Mouse (Mus musculus) embryonic fibroblast, embryonic 13.5 days (primary cell): ENCODE data around the gene Rnf224. TPM values are rescaled to one million over a fixed set of nuclear protein-coding genes. Genes with fewer than 3 reads are reported as not detected.
"Not testable (repeated sequence)": the region's sequence is repeated elsewhere in the genome, so short reads cannot be mapped to it uniquely, and the experiment has no call there.

Experiments used
- H3K27ac ChIP-seq: 2 replicates; pipeline ENCODE4 v1.5.1; 2012; ENCODE audit warnings: low read length, control low read depth, inconsistent platforms; ENCODE audit not compliant: insufficient read depth
- H3K4me1 ChIP-seq: 2 replicates; pipeline ENCODE4 v1.6.1; 2011; ENCODE audit warnings: low read length; ENCODE audit not compliant: control insufficient read depth, insufficient read depth
- H3K4me3 ChIP-seq: 2 replicates; pipeline ENCODE4 v1.5.1; 2011; ENCODE audit warnings: mild to moderate bottlenecking, control low read depth, low read length; ENCODE audit not compliant: insufficient read depth
- CTCF ChIP-seq: IDR thresholded peaks from 2 replicates; pipeline ENCODE4 v1.5.1; 2011; ENCODE audit warnings: mild to moderate bottlenecking, control low read depth, low read length, moderate library complexity, borderline replicate concordance; ENCODE audit not compliant: insufficient read depth
- POLR2A ChIP-seq: IDR thresholded peaks from 2 replicates; pipeline ENCODE4 v1.6.1; 2011; ENCODE audit warnings: low read depth, mild to moderate bottlenecking, control low read depth, low read length, moderate library complexity
- polyA plus RNA-seq: library from polyadenylated mRNA; stranded (reverse); fragments of >200 nt; gene quantifications from 2 replicates; pipeline ENCODE4 v1.2.4, GENCODE M21; 2011; ENCODE audit warnings: low read depth; ENCODE audit not compliant: missing spikeins, insufficient read length

The Rnf224 gene
- polyA plus RNA-seq, 1 experiment: not detected

DNA sequence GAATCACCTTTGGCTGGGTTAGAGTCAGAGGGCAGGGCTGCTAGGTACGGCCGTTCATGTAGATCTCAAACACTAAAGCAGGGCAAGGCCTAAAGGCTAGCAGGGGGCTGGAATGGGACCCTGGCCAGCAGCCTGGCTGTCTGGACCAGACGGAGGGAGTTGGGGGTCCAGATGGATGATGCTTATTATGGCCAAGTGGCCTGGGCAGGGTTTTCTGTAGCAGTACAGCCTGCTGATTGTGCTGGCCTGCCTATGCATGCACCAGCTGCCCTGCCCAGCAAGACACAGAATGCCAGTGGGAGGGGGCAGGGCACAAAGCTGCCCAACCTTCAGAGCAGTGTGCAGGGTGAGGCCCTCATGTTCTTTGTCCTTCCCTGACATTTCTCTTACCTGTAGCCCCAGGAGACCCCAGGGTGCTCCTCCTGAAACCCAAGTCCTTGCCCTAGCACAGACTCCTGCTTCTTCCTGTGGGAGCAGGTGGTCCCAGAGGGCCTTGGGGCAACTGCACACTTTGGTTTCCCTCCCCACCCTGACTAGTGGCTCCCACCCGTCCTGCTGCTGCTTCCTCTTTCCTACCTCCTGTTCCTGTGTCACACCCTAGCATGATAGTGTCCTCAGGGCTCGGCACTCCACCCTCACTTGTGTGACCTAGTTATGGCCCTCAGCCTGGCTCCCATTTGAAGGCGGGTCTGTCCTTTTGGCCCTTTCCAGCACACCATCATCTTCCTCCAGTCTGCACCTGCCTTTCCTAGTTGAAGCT lies 29.5 kb upstream of the Rnf224 start:
- Histone ChIP-seq H3K27ac (no peak overlapping the region), H3K4me3 (no peak overlapping the region)
- TF ChIP-seq POLR2A: no peak
- no peak for TF ChIP-seq CTCF

GRCm38 (mm10) chr2:25264851-25265250 lies 28.3 kb upstream of the Rnf224 start:
- peaks cover 9% of the 10 kb centered on the region for H3K4me1 ChIP-seq
- TF ChIP-seq POLR2A (no peak), CTCF (no peak)
- H3K27ac ChIP-seq: no peak overlapping the region
- H3K4me3 ChIP-seq: no peak overlapping the region

More for the DNA sequence above, 29.5 kb upstream of the Rnf224 start:
- H3K4me1 ChIP-seq: peaks cover 9% of the 10 kb centered on the region

DNA sequence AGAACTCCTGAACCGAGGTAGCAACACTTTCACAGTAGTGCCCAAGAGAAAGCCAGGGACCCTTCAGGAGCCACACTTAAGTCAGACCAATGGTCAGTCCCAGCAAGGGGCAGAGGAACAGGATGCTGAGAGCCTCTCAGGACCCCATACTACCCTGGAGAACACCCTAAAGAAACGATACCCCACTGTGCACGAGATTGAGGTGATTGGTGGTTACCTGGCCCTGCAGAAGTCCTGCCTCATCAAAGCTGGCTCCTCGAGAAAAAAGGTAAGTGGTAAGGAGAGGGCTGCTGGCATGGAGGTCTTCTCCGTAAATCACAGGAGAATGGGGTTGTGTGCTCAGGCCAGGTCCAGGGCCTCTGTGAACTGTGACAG lies 27.7 kb upstream of the Rnf224 start:
- Histone ChIP-seq H3K4me3 (peak overlapping the region; percentile 70; the same call in 1 of the 2 replicates), H3K4me1 (peaks cover 9% of the 10 kb centered on the region), H3K27ac (no peak overlapping the region)
- TF ChIP-seq CTCF (no peak), POLR2A (no peak)

DNA sequence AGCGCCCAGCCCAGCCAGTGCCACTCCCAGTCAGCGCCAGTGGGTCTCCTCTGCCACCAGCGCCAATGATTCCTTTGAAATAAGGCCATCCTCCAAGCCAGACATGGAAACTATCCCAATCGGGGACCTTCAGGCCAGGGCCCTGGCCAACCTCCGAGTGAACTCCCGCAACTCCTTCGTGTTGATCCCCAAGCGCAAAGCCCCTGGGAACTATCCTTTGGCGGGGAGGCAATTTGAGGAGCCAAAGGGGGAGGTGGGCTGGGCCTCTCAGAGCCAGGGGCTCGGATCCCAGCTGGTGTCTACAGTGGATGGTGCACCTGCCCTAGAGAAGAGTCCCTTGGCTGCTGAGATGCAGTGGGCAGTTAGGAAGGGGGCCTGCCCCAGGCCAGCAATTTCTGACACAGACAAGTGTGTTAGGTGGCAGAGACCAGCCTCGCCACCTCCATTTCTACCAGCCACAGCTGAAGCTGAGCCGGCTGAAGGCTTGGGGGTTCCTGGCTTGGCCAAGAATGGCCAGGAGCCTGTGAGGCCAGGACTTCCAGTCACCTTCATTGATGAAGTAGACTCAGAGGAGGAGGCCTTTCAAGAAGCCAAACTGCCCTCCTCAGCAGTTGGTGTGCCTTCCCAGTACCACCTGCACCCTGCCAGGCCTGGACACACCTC lies 27.2 kb upstream of the Rnf224 start:
- TF ChIP-seq POLR2A (no peak), CTCF (no peak)
- Histone ChIP-seq H3K4me3 (peak overlapping the region; percentile 70), H3K4me1 (peaks cover 9% of the 10 kb centered on the region), H3K27ac (no peak overlapping the region)

DNA sequence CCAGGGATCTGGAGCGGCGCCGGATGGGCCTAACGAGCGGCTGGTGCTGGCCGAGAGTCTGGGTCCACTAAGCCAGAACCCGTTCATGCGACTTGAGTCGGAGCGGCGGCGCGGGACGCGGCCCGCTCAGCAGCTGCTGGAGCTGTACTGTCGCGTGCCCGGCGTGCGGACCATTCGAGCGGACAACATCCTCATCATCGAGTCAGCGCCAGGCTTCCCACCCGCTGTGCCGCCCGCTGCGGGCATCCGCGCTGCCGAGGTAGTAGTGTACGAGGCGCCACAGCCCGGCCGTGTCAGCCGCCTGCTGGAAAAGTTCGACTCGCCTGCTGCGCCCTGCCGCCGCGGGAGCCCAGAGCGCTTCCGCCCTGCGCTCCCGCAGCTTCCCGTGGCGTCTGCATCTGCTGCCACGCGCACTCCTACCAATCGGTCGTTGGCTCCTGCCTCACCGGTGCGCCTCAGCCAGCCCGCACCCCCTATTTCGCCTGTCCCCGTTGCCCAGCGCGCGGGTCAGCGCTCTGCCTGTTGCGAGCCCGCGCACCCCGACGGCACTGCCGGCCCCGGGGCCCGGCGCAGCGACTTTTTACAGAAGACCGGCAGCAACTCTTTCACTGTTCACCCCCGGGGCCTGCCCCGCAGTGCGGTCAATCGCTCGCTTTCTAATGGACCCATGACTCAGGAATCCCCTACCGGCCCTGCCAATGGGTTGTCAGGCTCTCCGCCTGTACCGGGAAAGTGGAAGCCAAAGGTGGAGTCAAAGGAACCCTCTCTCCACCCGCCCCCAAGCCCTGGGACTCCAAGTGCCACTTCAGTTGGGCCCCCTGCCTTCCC lies 26.4 kb upstream of the Rnf224 start:
- Histone ChIP-seq H3K4me3 (peak overlapping the region; percentile 70), H3K27ac (no peak overlapping the region), H3K4me1 (peaks cover 9% of the 10 kb centered on the region)
- TF ChIP-seq POLR2A (no peak), CTCF (no peak)

DNA sequence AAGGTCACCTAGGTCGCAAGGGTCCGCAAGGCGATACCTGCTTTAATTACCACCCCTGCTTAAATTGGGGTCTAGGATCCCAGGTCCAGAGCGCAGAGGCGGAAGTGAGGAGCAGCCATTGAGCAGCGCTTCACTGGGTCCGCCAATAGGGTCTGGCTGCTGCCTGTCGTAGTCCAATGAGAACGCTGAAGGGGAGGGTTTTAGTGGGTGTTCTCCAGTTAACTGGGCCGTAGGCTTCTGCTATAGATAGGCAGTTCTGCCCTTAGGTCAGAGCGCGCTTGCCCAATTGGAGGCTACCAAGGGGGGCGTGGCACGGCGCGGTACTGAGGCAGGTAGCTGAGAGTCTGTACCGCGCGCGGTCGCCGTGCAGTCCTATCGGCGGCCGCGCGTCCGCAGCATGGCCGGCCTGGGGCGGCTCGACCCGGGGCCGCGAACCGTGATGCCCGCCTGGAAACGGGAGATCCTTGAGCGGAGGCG lies 25.7 kb upstream of the Rnf224 start, which contains the start of gene Tprn:
Gene Tprn (plus strand): TSS at position 328 of the 477 bp plus-strand sequence.
- TF ChIP-seq POLR2A: peak; percentile 56
- no peak for TF ChIP-seq CTCF
- Histone ChIP-seq H3K4me3 (peak within 1 kb of the TSS; percentile 70), H3K4me1 (peaks cover 9% of the 10 kb centered on the region), H3K27ac (no peak within 1 kb of the TSS)

GRCm38 (mm10) chr2:25261870-25262269 lies 25.3 kb upstream of the Rnf224 start:
- peaks cover 9% of the 10 kb centered on the region for H3K4me1 ChIP-seq
- peak overlapping the region; percentile 8 for H3K4me3 ChIP-seq
- no peak overlapping the region for H3K27ac ChIP-seq
- TF ChIP-seq POLR2A: no peak
- no peak for TF ChIP-seq CTCF

DNA sequence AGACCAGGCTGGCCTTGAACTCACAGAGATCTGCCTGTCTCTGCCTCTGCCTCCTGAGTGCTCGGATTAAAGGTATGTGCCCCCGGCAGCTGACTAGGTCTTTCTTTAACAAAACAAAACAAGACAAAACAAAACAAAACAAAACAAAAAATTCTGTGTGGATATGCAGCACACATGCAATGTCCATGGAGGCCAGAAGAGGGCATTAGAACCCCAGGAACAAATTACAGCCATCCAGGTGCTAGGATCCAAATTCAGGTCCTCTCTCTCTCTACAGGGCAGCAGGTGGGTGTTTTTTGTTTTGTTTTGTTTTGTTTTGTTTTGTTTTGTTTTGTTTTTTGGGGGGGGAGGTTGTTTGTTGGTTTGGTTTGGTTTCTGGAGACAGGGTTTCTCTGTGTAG lies 22.3 kb upstream of the Rnf224 start:
- no peak overlapping the region for H3K4me3 ChIP-seq
- 0 out of 2 replicates have a peak, but pooled peaks cover under 1% of the 10 kb centered on the region for H3K4me1 ChIP-seq
- H3K27ac ChIP-seq: no peak overlapping the region
- TF ChIP-seq POLR2A: no peak

GRCm38 (mm10) chr2:25257250-25257649 lies 20.7 kb upstream of the Rnf224 start:
- H3K4me1 ChIP-seq, H3K27ac ChIP-seq, H3K4me3 ChIP-seq: not testable (repeated sequence)

DNA sequence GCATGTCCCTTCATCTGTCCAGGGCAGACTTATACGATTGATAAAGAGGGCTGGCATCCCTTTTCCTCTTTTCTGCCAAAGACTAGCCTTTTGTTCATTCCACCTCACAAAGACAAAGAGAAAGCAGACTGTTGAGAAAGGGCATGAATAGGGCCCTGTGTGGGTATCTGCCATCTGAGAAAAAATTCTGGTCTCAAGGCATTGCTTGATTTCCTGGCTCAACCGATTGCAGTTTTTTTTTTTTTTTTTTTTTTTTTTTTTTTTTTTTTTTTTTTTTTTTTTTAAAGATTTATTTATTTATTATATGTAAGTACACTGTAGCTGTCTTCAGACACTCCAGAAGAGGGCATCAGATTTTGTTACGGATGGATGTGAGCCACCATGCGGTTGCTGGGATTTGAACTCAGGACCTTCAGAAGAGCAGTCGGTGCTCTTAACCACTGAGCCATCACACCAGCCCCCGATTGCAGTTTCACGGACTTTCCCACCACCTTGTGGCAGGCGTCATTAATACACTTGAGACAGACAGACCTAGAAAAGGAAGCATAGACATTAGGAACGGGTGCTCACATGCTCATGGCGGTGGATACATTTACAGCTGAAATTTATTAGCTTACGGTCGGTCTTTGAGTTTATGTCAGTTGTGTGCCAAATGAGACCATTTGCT lies 20.0 kb upstream of the Rnf224 start:
- not testable (repeated sequence) for H3K27ac ChIP-seq, H3K4me1 ChIP-seq
- peak overlapping the region; percentile 92 for H3K4me3 ChIP-seq
